Comparison of ENCODE assay signal across 13 mouse cellular contexts in the genomic region with DNA sequence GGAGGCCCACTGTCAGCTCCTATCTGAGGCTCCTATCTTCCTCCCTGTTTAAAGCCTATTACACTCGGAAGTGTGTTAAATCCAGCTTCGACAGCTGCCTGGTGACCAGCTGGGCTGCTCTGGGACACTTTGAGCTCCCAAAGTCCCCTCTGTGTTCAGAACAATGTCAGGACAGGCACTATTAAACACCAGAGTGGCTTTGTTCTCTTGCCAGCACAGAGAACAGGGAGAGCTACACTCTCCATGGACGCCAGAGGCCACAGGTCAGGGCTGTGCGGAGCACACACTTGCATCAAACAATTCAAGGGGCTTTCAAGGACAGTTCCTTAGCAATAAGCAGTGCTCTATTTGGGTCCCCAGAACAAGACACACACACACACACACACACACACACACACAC. TPM values are rescaled to one million over a fixed set of nuclear protein-coding genes. Genes with fewer than 3 reads are reported as not detected.
A peak's percentile ranks its signal among the peaks of the same experiment; 100 is the strongest.
DNase-seq lines count a peak whose midpoint lies in the region; ATAC-seq and TF ChIP-seq lines count a peak whose summit lies in the region.
"Had no signal": no experiment of that assay in that cellular context is flagged by ENCODE, and none has a peak within 500 bp of the region (broad histone marks: within the 10 kb centered on the region; RNA-seq: fewer than 3 reads in every experiment).

No protein-coding gene starts in this region.

- no peak overlapping the region for H3K4me3 ChIP-seq in layer of hippocampus, adult 2 months
- H3K4me3 ChIP-seq in embryonic facial prominence, embryonic 14.5 days (ENCODE audit: low read depth, low read length): no peak overlapping the region
- H3K4me3 ChIP-seq: embryonic facial prominence, embryonic 15.5 days had no signal

- H3K9ac ChIP-seq in embryonic facial prominence, embryonic 14.5 days (ENCODE audit: low read depth, low read length): no peak overlapping the region
- H3K9ac ChIP-seq: embryonic facial prominence, embryonic 15.5 days had no signal

- ATAC-seq in embryonic facial prominence, embryonic 14.5 days (ENCODE audit: low read depth): peak; percentile 45; the same call in 1 of the 2 replicates

- no peak for TF ChIP-seq CTCF in layer of hippocampus, adult 2 months (conservative IDR thresholded peaks at IDR 0.05)

- H3K27me3 ChIP-seq in embryonic facial prominence, embryonic 14.5 days (replicated peaks; ENCODE audit: control insufficient read depth, insufficient read depth, low read length): no peaks in the 10 kb centered on the region
- H3K27me3 ChIP-seq: embryonic facial prominence, embryonic 15.5 days had no signal

- peak; percentile 41 for DNase-seq in adrenal gland, adult 8-10 months
- no peak for DNase-seq in adrenal gland, postnatal 4 days (ENCODE audit: low spot score in 2 of 2)
- no peak for DNase-seq in layer of hippocampus, adult 2 months (ENCODE audit: low spot score in 2 of 2)
- no peak for DNase-seq in layer of hippocampus, adult 9-10 months (ENCODE audit: low spot score)
- peak; percentile 30 for DNase-seq in embryonic facial prominence, embryonic 14.5 days (ENCODE audit: low spot score)
- DNase-seq in skeletal muscle tissue, adult 2 months (ENCODE audit: low read depth, low spot score): peak; percentile 40
- no peak for DNase-seq in thymus, postnatal 10 days (ENCODE audit: low spot score in 2 of 2)
- no peak for DNase-seq in ovary, postnatal 36 days (ENCODE audit: low spot score)
- DNase-seq: heart, postnatal 10 days; kidney, adult 18-20 months; spleen, adult 18-20 months; thymus, adult 18-20 months had no signal

- 0 out of 2 replicates have a peak, but pooled peaks cover 2% of the 10 kb centered on the region for H3K4me1 ChIP-seq in embryonic facial prominence, embryonic 14.5 days (ENCODE audit: control insufficient read depth, insufficient read depth, low read length)

- H3K27ac ChIP-seq in layer of hippocampus, adult 2 months: peak overlapping the region; percentile 77; the same call in 1 of the 2 replicates
- no peak overlapping the region for H3K27ac ChIP-seq in embryonic facial prominence, embryonic 14.5 days (replicated peaks; ENCODE audit: low read depth, low read length)
- H3K27ac ChIP-seq: embryonic facial prominence, embryonic 15.5 days had no signal

- H3K9me3 ChIP-seq in embryonic facial prominence, embryonic 14.5 days (ENCODE audit: control insufficient read depth, low read length): no peaks in the 10 kb centered on the region
- H3K9me3 ChIP-seq: embryonic facial prominence, embryonic 15.5 days had no signal

- H3K36me3 ChIP-seq in embryonic facial prominence, embryonic 14.5 days (ENCODE audit: control insufficient read depth, insufficient read depth, low read length): peaks cover 25% of the 10 kb centered on the region

- 77% methylated on average over 4 of the region's 4 CpGs for WGBS in embryonic facial prominence, embryonic 14.5 days

- H3K4me2 ChIP-seq in embryonic facial prominence, embryonic 14.5 days (ENCODE audit: low read depth, low read length): no peak overlapping the region
- H3K4me2 ChIP-seq: embryonic facial prominence, embryonic 15.5 days had no signal

RNA-seq across cellular contexts. Expression of gene Pdxk, which starts 12.1 kb away (rescaled TPM):
- total RNA-seq in adrenal gland, adult 8-10 months (2022): 10 to 100 TPM; 31.7 to 46.1 (median 42.1) TPM
- total RNA-seq in adrenal gland, postnatal 4 days (2021): 10 to 100 TPM; 20.4 to 20.8 TPM
- total RNA-seq in layer of hippocampus, adult 2 months (2021): 10 to 100 TPM; 95.6 to 96.1 TPM
- polyA plus RNA-seq in embryonic facial prominence, embryonic 14.5 days (2014; fragmentation: Nextera tagmentation; extraction: Ambion mirVana): 8.1 and 8.2 TPM in 2 replicates

RNA-seq across cellular contexts. Expression of gene Cstb, which starts 27.2 kb away (rescaled TPM):
- 100 to 1,000 TPM; 276 to 340 (median 329) TPM for total RNA-seq in adrenal gland, adult 8-10 months (2022)
- 100 to 1,000 TPM; 171 to 196 TPM for total RNA-seq in adrenal gland, postnatal 4 days (2021)
- 10 to 100 TPM; 29.9 to 34.9 TPM for total RNA-seq in layer of hippocampus, adult 2 months (2021)
- 249 and 258 TPM in 2 replicates for polyA plus RNA-seq in embryonic facial prominence, embryonic 14.5 days (2014; fragmentation: Nextera tagmentation; extraction: Ambion mirVana)

RNA-seq across cellular contexts. Expression of gene Rrp1, which starts 39.8 kb away (rescaled TPM):
- total RNA-seq in adrenal gland, adult 8-10 months (2022): 100 to 1,000 TPM; 215 to 262 (median 251) TPM
- 100 to 1,000 TPM; 282 to 296 TPM for total RNA-seq in adrenal gland, postnatal 4 days (2021)
- total RNA-seq in layer of hippocampus, adult 2 months (2021): 100 to 1,000 TPM; 352 to 358 TPM
- 204 and 237 TPM in 2 replicates for polyA plus RNA-seq in embryonic facial prominence, embryonic 14.5 days (2014; fragmentation: Nextera tagmentation; extraction: Ambion mirVana)

Comparison
In these comparisons a context has a peak if more than half of its experiments do, and no peak if none do; other contexts are left out.
1. DNase-seq: peak in adrenal gland, adult 8-10 months (single experiment), embryonic facial prominence, embryonic 14.5 days (single experiment) and skeletal muscle tissue, adult 2 months (single experiment); none in adrenal gland, postnatal 4 days (0 of 2), layer of hippocampus, adult 2 months (0 of 2), layer of hippocampus, adult 9-10 months (single experiment), thymus, postnatal 10 days (0 of 2) and ovary, postnatal 36 days (single experiment).
2. RNA of gene Cstb, which starts 27.2 kb away (total RNA-seq): 276 to 340 TPM in adrenal gland, adult 8-10 months and 171 to 196 TPM in adrenal gland, postnatal 4 days; 29.9 to 34.9 TPM in layer of hippocampus, adult 2 months; every median in the first group is over 4 times any median in the second.